Mouse (Mus musculus) kidney, postnatal 0 days (tissue): ENCODE measurements at regions not wholly inside any gene's neighbourhood (a gene's known extent, or its start where the extent isn't known, plus 50 kb on each side); places are given as distances from the start of the nearest gene placed in this dataset.

Experiments used
- ATAC-seq: fragments of 200-750 bp; cut with Nextera tagmentation; replicated peaks from 2 replicates; pipeline ENCODE4 v1.8.0; 2017; ENCODE audit warnings: low read depth, moderate number of reproducible peaks, moderate TSS enrichment, moderate library complexity; ENCODE audit not compliant: low FRiP score
- DNase-seq: peaks from one replicate; pipeline ENCODE4 v3.0.0-alpha.2; 2016; ENCODE audit warnings: low spot score
- H3K27ac ChIP-seq: fragments of 300-500 bp; sonication (generic); 2 replicates; pipeline ENCODE4 v1.5.1; 2014; ENCODE audit warnings: mild to moderate bottlenecking
- H3K27me3 ChIP-seq: fragments of 300-500 bp; sonication (generic); 2 replicates; pipeline ENCODE4 v1.6.1; 2014; ENCODE audit warnings: low read length, mixed read lengths; ENCODE audit not compliant: insufficient read depth
- H3K36me3 ChIP-seq: fragments of 300-500 bp; sonication (generic); 2 replicates; pipeline ENCODE4 v1.6.1; 2014; ENCODE audit warnings: low read length, mixed read lengths; ENCODE audit not compliant: insufficient read depth
- H3K4me1 ChIP-seq: fragments of 300-500 bp; sonication (generic); replicated peaks from 2 replicates; pipeline ENCODE4 v1.6.1; 2014; ENCODE audit warnings: antibody characterized with exemption, low read length, mixed read lengths; ENCODE audit not compliant: insufficient read depth
- H3K4me2 ChIP-seq: fragments of 300-500 bp; sonication (generic); 2 replicates; pipeline ENCODE4 v1.6.1; 2014; ENCODE audit warnings: mild to moderate bottlenecking, low read length, moderate library complexity, mixed read lengths
- H3K4me3 ChIP-seq: fragments of 300-500 bp; sonication (generic); replicated peaks from 2 replicates; pipeline ENCODE4 v1.5.1; 2014; ENCODE audit warnings: low read depth, low read length
- H3K9ac ChIP-seq: fragments of 300-500 bp; sonication (generic); 2 replicates; pipeline ENCODE4 v1.6.1; 2014; ENCODE audit warnings: low read depth, low read length
- H3K9me3 ChIP-seq: fragments of 300-500 bp; sonication (generic); replicated peaks from 2 replicates; pipeline ENCODE4 v1.6.1; 2016; ENCODE audit warnings: low read length, inconsistent platforms, mixed read lengths
- CTCF ChIP-seq: IDR thresholded peaks from 2 replicates; pipeline ENCODE4 v1.5.1; 2016; ENCODE audit warnings: antibody characterized with exemption, low read depth, mild to moderate bottlenecking, moderate library complexity
- WGBS: fragments of 180-500 bp; shearing (Covaris S2); extraction: QIAGEN DNeasy Blood & Tissue Kit; methylation state at CpG from one replicate; pipeline ENCODE4 v1.1.7; 2014; 5-methylcytosine and 5-hydroxymethylcytosine counted together

GRCm38 (mm10) chr1:82150219-82151128 lies 82.4 kb upstream of the Gm9747 start:
- no peak overlapping the region for H3K9ac ChIP-seq
- no peak overlapping the region for H3K4me3 ChIP-seq
- no peak overlapping the region; the same call in 1 of the 2 replicates for H3K27ac ChIP-seq
- 42% methylated on average over 13 of the region's 13 CpGs for WGBS
- peak; percentile 75 for DNase-seq
- no peak for TF ChIP-seq CTCF
- no peak overlapping the region for H3K4me2 ChIP-seq
- H3K36me3 ChIP-seq: no peaks in the 10 kb centered on the region
- no peaks in the 10 kb centered on the region for H3K27me3 ChIP-seq
- H3K9me3 ChIP-seq: no peaks in the 10 kb centered on the region
- peak; percentile 88 for ATAC-seq
- no peaks in the 10 kb centered on the region for H3K4me1 ChIP-seq

GRCm38 (mm10) chr1:82155961-82156360 lies 77.0 kb upstream of the Gm9747 start:
- H3K27me3 ChIP-seq: no peaks in the 10 kb centered on the region
- H3K9ac ChIP-seq: no peak overlapping the region
- H3K36me3 ChIP-seq: no peaks in the 10 kb centered on the region
- H3K4me1 ChIP-seq: no peaks in the 10 kb centered on the region
- DNase-seq: no peak
- H3K9me3 ChIP-seq: no peaks in the 10 kb centered on the region
- H3K4me2 ChIP-seq: no peak overlapping the region
- no peak overlapping the region for H3K4me3 ChIP-seq
- no peak for TF ChIP-seq CTCF
- no peak for ATAC-seq
- no peak overlapping the region for H3K27ac ChIP-seq

GRCm38 (mm10) chr1:82157013-82157412 lies 75.9 kb upstream of the Gm9747 start:
- 75% methylated on average over 1 of the region's 1 CpGs for whole genome bisulfite sequencing
- no peaks in the 10 kb centered on the region for H3K27me3 ChIP-seq
- H3K36me3 ChIP-seq: no peaks in the 10 kb centered on the region
- no peak overlapping the region for H3K27ac ChIP-seq
- H3K4me2 ChIP-seq: no peak overlapping the region
- H3K4me1 ChIP-seq: no peaks in the 10 kb centered on the region
- H3K4me3 ChIP-seq: no peak overlapping the region
- ATAC-seq: no peak
- no peak for TF ChIP-seq CTCF
- H3K9ac ChIP-seq: no peak overlapping the region
- no peaks in the 10 kb centered on the region for H3K9me3 ChIP-seq
- DNase-seq: no peak

GRCm38 (mm10) chr1:82158466-82158865 lies 74.4 kb upstream of the Gm9747 start:
- no peak overlapping the region for H3K4me2 ChIP-seq
- H3K36me3 ChIP-seq: no peaks in the 10 kb centered on the region
- no peak overlapping the region for H3K27ac ChIP-seq
- ATAC-seq: no peak
- H3K4me3 ChIP-seq: no peak overlapping the region
- H3K27me3 ChIP-seq: no peaks in the 10 kb centered on the region
- 71% methylated on average over 3 of the region's 3 CpGs for WGBS
- H3K9me3 ChIP-seq: no peaks in the 10 kb centered on the region
- no peak for TF ChIP-seq CTCF
- H3K9ac ChIP-seq: no peak overlapping the region
- no peaks in the 10 kb centered on the region for H3K4me1 ChIP-seq
- DNase-seq: no peak

- H3K27ac ChIP-seq: no peak overlapping the region
- H3K9ac ChIP-seq: no peak overlapping the region
- ATAC-seq: no peak
- no peak for TF ChIP-seq CTCF
- H3K9me3 ChIP-seq: no peaks in the 10 kb centered on the region
- 89% methylated on average over 3 of the region's 3 CpGs for WGBS
- DNase-seq: no peak
- no peaks in the 10 kb centered on the region for H3K4me1 ChIP-seq
- H3K36me3 ChIP-seq: no peaks in the 10 kb centered on the region
- no peaks in the 10 kb centered on the region for H3K27me3 ChIP-seq
- H3K4me2 ChIP-seq: no peak overlapping the region
- H3K4me3 ChIP-seq: no peak overlapping the region
Observed at GRCm38 (mm10) chr1:82159201-82159600, 73.7 kb upstream of the Gm9747 start.

- H3K4me2 ChIP-seq: no peak overlapping the region
- H3K36me3 ChIP-seq: no peaks in the 10 kb centered on the region
- DNase-seq (no peak), ATAC-seq (no peak)
- no peak for TF ChIP-seq CTCF
- WGBS: 82% methylated on average over 6 of the region's 6 CpGs
- no peaks in the 10 kb centered on the region for H3K9me3 ChIP-seq
- no peak overlapping the region for H3K9ac ChIP-seq
- no peaks in the 10 kb centered on the region for H3K27me3 ChIP-seq
- H3K4me1 ChIP-seq: no peaks in the 10 kb centered on the region
- no peak overlapping the region for H3K27ac ChIP-seq
- no peak overlapping the region for H3K4me3 ChIP-seq
Observed at GRCm38 (mm10) chr1:82162926-82163325, 70.0 kb upstream of the Gm9747 start.
